Mouse (Mus musculus) telencephalon, adult 2 months (tissue): Measurements from ENCODE around the gene Ets2.
"Not testable (repeated sequence)": the region's sequence is repeated elsewhere in the genome, so short reads cannot be mapped to it uniquely, and the experiment has no call there.

Experiments
- DNase-seq: peaks from one replicate; pipeline ENCODE4 v3.0.0-alpha.2; 2011; ENCODE audit warnings: low read depth, low spot score

The Ets2 gene

GRCm38 (mm10) chr16:95699721-95700120 lies 2.2 kb upstream of the Ets2 start:
- DNase-seq = no peak

- DNase-seq = no peak
These were observed 1.7 kb upstream of the Ets2 start for GRCm38 (mm10) chr16:95700224-95700623.

- no peak for DNase-seq
These were observed 979 bp downstream of the Ets2 start for GRCm38 (mm10) chr16:95702562-95703545.

- DNase-seq = no peak
These were observed 2.1 kb downstream of the Ets2 start for GRCm38 (mm10) chr16:95703958-95704357.

GRCm38 (mm10) chr16:95704662-95705330 lies 2.9 kb downstream of the Ets2 start:
- no peak for DNase-seq

GRCm38 (mm10) chr16:95705771-95706170 lies 3.9 kb downstream of the Ets2 start:
- no peak for DNase-seq

GRCm38 (mm10) chr16:95708211-95709004 lies 6.5 kb downstream of the Ets2 start:
- no peak for DNase-seq

GRCm38 (mm10) chr16:95709175-95709574 lies 7.3 kb downstream of the Ets2 start:
- no peak for DNase-seq

GRCm38 (mm10) chr16:95710129-95710528 lies 8.3 kb downstream of the Ets2 start:
- no peak for DNase-seq

GRCm38 (mm10) chr16:95712121-95712520 lies 10.2 kb downstream of the Ets2 start:
- DNase-seq = no peak

- not testable (repeated sequence) for DNase-seq
These were observed 11.2 kb downstream of the Ets2 start for GRCm38 (mm10) chr16:95713077-95713476.

- no peak for DNase-seq
These were observed 13.2 kb downstream of the Ets2 start for GRCm38 (mm10) chr16:95715026-95715425.

GRCm38 (mm10) chr16:95716061-95716706 lies 14.3 kb downstream of the Ets2 start:
- DNase-seq = no peak

GRCm38 (mm10) chr16:95717631-95718030 lies 15.8 kb downstream of the Ets2 start:
- DNase-seq = no peak

GRCm38 (mm10) chr16:95718119-95718518 lies 16.2 kb downstream of the Ets2 start:
- no peak for DNase-seq

- no peak for DNase-seq
These were observed 18.7 kb downstream of the Ets2 start for GRCm38 (mm10) chr16:95720532-95720931.

- no peak for DNase-seq
These were observed 22.4 kb downstream of the Ets2 start for GRCm38 (mm10) chr16:95724251-95724650.

- no peak for DNase-seq
These were observed 22.9 kb downstream of the Ets2 start for GRCm38 (mm10) chr16:95724776-95725175.

- no peak for DNase-seq
These were observed 24.9 kb downstream of the Ets2 start for GRCm38 (mm10) chr16:95726802-95727201.

GRCm38 (mm10) chr16:95728453-95729435 lies 26.9 kb downstream of the Ets2 start:
- no peak for DNase-seq
